Mouse (Mus musculus) gastrocnemius, adult 2 months (tissue): ENCODE data around the gene Clstn2. TPM values are rescaled to one million over a fixed set of nuclear protein-coding genes. Genes with fewer than 3 reads are reported as not detected.

Source experiments
- DNase-seq: peaks from one replicate; pipeline ENCODE4 v3.0.0; 2022
- H3K27ac ChIP-seq: fragments of 200-600 bp; 2 replicates; pipeline ENCODE4 v1.8.1; 2022; ENCODE audit warnings: mild to moderate bottlenecking
- H3K4me3 ChIP-seq: fragments of 200-600 bp; 2 replicates; pipeline ENCODE4 v1.8.1; 2022; ENCODE audit warnings: mild to moderate bottlenecking, moderate library complexity
- CTCF ChIP-seq: fragments of 200-600 bp; IDR thresholded peaks from 2 replicates; pipeline ENCODE4 v1.8.1; 2022; ENCODE audit warnings: antibody characterized with exemption, mild to moderate bottlenecking, moderate library complexity
- intact Hi-C: fragments of 180-260 bp; cut with DNase I; formaldehyde crosslinking; loops from one replicate; pipeline ENCODE4 v1.15.1; 2025
- total RNA-seq, 2 experiments: library from RNA; stranded (reverse); gene quantifications; 2 replicates each; pipeline ENCODE4 v1.2.3; 2021

Gene Clstn2
- total RNA-seq, 2 experiments from 2014 or later = 0.74 to 1.2 TPM

- Histone ChIP-seq H3K27ac (no peak overlapping the region), H3K4me3 (no peak overlapping the region)
- TF ChIP-seq CTCF = no peak
- intact Hi-C loops = no loop called here
- no peak for DNase-seq
Observed at GRCm38 (mm10) chr9:97429885-97430449, 603.0 kb downstream of the Clstn2 start.

GRCm38 (mm10) chr9:97428127-97428526, 604.9 kb downstream of the Clstn2 start:
- no peak overlapping the region for H3K27ac ChIP-seq
- intact Hi-C loops = no loop called here
- H3K4me3 ChIP-seq = no peak overlapping the region
- TF ChIP-seq CTCF = no peak
- DNase-seq = no peak

- TF ChIP-seq CTCF = no peak
- no peak for DNase-seq
- Histone ChIP-seq H3K4me3 (no peak overlapping the region), H3K27ac (no peak overlapping the region)
- intact Hi-C loops = no loop called here
Observed at GRCm38 (mm10) chr9:97420896-97421295, 612.1 kb downstream of the Clstn2 start.

GRCm38 (mm10) chr9:97414876-97415668, 617.9 kb downstream of the Clstn2 start:
- H3K27ac ChIP-seq = no peak overlapping the region
- no peak for DNase-seq
- no peak for TF ChIP-seq CTCF
- intact Hi-C loops = no loop called here
- H3K4me3 ChIP-seq = no peak overlapping the region

- Histone ChIP-seq H3K27ac (no peak overlapping the region), H3K4me3 (no peak overlapping the region)
- no peak for DNase-seq
- intact Hi-C loops = no loop called here
- TF ChIP-seq CTCF = no peak
Observed at GRCm38 (mm10) chr9:97408142-97408541, 624.8 kb downstream of the Clstn2 start.
